In genomic region chr19:5367053-5367359, GRCm38 (mm10) we compare ENCODE assay signal across 8 mouse cellular contexts. TPM values are rescaled to one million over a fixed set of nuclear protein-coding genes. Genes with fewer than 3 reads are reported as not detected.
A peak's percentile ranks its signal among the peaks of the same experiment; 100 is the strongest.
DNase-seq lines count a peak whose midpoint lies in the region; ATAC-seq and TF ChIP-seq lines count a peak whose summit lies in the region.

Gene Banf1, minus strand, starts transcription at chr19:5367168.

- no peak for TF ChIP-seq POLR2A in bone marrow, adult 2 months (IDR thresholded peaks at IDR 0.05; ENCODE audit: borderline replicate concordance, control insufficient read depth, low read depth, low read length)

- H3K9ac ChIP-seq in midbrain, embryonic 12.5 days (replicated peaks) = peak within 1 kb of the TSS; percentile 85

- H3K36me3 ChIP-seq in midbrain, embryonic 12.5 days = peaks cover 59% of the 10 kb centered on the region

- H3K27ac ChIP-seq in bone marrow, adult 2 months (ENCODE audit: control insufficient read depth, insufficient read depth, low read depth, low read length, poor library complexity) = peak within 1 kb of the TSS; percentile 98
- peak within 1 kb of the TSS; percentile 95 for H3K27ac ChIP-seq in midbrain, embryonic 12.5 days (replicated peaks)

- no peak; the same call in 1 of the 2 replicates for ATAC-seq in midbrain, embryonic 12.5 days (ENCODE audit: low FRiP score, low read depth)

- TF ChIP-seq CTCF in bone marrow, adult 2 months (IDR thresholded peaks at IDR 0.05; ENCODE audit: control insufficient read depth, insufficient read depth, low read length) = no peak

- no peak for DNase-seq in layer of hippocampus, adult 8-10 months (ENCODE audit: low spot score in 2 of 2)
- no peak for DNase-seq in layer of hippocampus, adult 11-12 months (ENCODE audit: low spot score)
- DNase-seq in gastrocnemius, postnatal 4 days (ENCODE audit: low spot score in 2 of 2) = no peak
- DNase-seq in large intestine, adult 2 months (ENCODE audit: low read depth, low spot score) = no peak
- no peak for DNase-seq in right cerebral cortex, adult 2 months (ENCODE audit: low spot score in 2 of 2)
- no peak for DNase-seq in spleen, postnatal 36 days (ENCODE audit: low spot score in 2 of 2)

- peak within 1 kb of the TSS; percentile 100 for H3K4me3 ChIP-seq in bone marrow, adult 2 months (replicated peaks; ENCODE audit: control insufficient read depth, low read depth, low read length)
- H3K4me3 ChIP-seq in midbrain, embryonic 12.5 days = peak within 1 kb of the TSS; percentile 97

- no peaks in the 10 kb centered on the region for H3K9me3 ChIP-seq in midbrain, embryonic 12.5 days

- H3K4me2 ChIP-seq in midbrain, embryonic 12.5 days (replicated peaks) = peak within 1 kb of the TSS; percentile 94

- H3K27me3 ChIP-seq in midbrain, embryonic 12.5 days = no peaks in the 10 kb centered on the region

- under 1% methylated on average over 33 of the region's 33 CpGs for WGBS in bone marrow, adult 2 months
- under 1% methylated on average over 33 of the region's 33 CpGs for WGBS in large intestine, adult 2 months
- 0% methylated on average over 33 of the region's 33 CpGs for WGBS in midbrain, embryonic 12.5 days

- peaks cover 2% of the 10 kb centered on the region for H3K4me1 ChIP-seq in bone marrow, adult 2 months (ENCODE audit: control insufficient read depth, insufficient read depth, low read length)
- peaks cover 22% of the 10 kb centered on the region for H3K4me1 ChIP-seq in midbrain, embryonic 12.5 days

RNA-seq across cellular contexts. Expression of gene Banf1, which starts in this region (rescaled TPM):
- 10 to 100 TPM; 74.1 to 85.8 (median 76.2) TPM for total RNA-seq in layer of hippocampus, adult 8-10 months (2022)
- 117 and 121 TPM in 2 replicates for polyA plus RNA-seq in bone marrow, adult 2 months (2011; ENCODE audit: insufficient read depth, insufficient read length, low replicate concordance, missing spikeins)
- 100 to 1,000 TPM; 131 to 137 TPM for total RNA-seq in gastrocnemius, postnatal 4 days (2021)
- 196 and 232 TPM in 2 replicates for polyA plus RNA-seq in large intestine, adult 2 months (2012; rRNA removed)
- 392 and 402 TPM in 2 replicates for polyA plus RNA-seq in midbrain, embryonic 12.5 days (2016; fragmentation: Nextera tagmentation; extraction: Ambion mirVana)
